Comparison of ENCODE assay signal across 8 mouse cellular contexts in the genomic region with DNA sequence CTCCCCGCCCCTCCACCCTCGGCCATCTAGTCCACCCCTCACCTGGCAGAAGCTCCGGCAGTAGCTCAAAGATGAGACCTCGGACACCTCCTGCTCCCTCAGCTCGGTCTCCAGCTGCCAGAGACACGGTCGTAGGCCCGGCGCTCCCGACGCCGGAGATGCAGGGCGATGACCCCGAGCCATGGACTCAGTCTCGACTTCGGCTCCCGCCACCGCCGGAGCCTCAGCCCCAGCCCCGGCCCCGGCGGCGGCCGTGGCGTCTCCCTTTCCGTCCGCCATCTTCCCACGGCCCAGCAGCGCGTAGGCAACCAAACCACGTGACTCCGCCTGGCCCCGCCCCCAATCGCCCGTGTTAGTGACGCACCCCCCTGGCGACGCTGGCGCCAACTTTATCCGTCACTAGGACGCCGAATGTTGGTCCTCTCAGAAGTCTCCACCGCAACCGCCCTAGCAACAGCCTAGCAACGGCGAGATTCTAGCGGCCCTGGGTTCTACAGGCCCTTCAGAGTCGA. TPM values are rescaled to one million over a fixed set of nuclear protein-coding genes. Genes with fewer than 3 reads are reported as not detected.
DNase-seq lines count a peak whose midpoint lies in the region; ATAC-seq and TF ChIP-seq lines count a peak whose summit lies in the region.

Gene Rlf (minus strand): TSS at position 292 of the 512 bp plus-strand sequence.

- H3K9ac ChIP-seq in embryonic facial prominence, embryonic 14.5 days (ENCODE audit: low read depth, low read length) = peak within 1 kb of the TSS; percentile 99
- H3K9ac ChIP-seq in heart, adult 2 months (ENCODE audit: low read depth, low read length) = peak within 1 kb of the TSS; percentile 97
- H3K9ac ChIP-seq in limb, embryonic 13.5 days = peak within 1 kb of the TSS; percentile 97
- peak within 1 kb of the TSS; percentile 96 for H3K9ac ChIP-seq in midbrain, embryonic 16.5 days (ENCODE audit: low read depth, low read length)

- intact Hi-C loops in heart, adult 2 months (cut with DNase I) = loop anchor here (5.0 to 10.0 kb wide), 2 partner anchors 118 to 200 kb away; partner anchors contain the start of genes Smap2 and Zmpste24

- no peaks in the 10 kb centered on the region for H3K9me3 ChIP-seq in embryonic facial prominence, embryonic 14.5 days (ENCODE audit: control insufficient read depth, low read length)
- H3K9me3 ChIP-seq in limb, embryonic 13.5 days = no peaks in the 10 kb centered on the region
- H3K9me3 ChIP-seq in midbrain, embryonic 16.5 days (replicated peaks; ENCODE audit: control insufficient read depth, low read length, poor library complexity, severe bottlenecking) = no peaks in the 10 kb centered on the region

- H3K4me1 ChIP-seq in embryonic facial prominence, embryonic 14.5 days (ENCODE audit: control insufficient read depth, insufficient read depth, low read length) = peaks cover 13% of the 10 kb centered on the region; the same call in 1 of the 2 replicates
- peaks cover 3% of the 10 kb centered on the region for H3K4me1 ChIP-seq in heart, adult 2 months (ENCODE audit: control insufficient read depth, insufficient read depth, low read length)
- H3K4me1 ChIP-seq in limb, embryonic 13.5 days = peaks cover 18% of the 10 kb centered on the region
- peaks cover 22% of the 10 kb centered on the region for H3K4me1 ChIP-seq in midbrain, embryonic 16.5 days (ENCODE audit: control insufficient read depth, insufficient read depth, low read length)

- H3K36me3 ChIP-seq in embryonic facial prominence, embryonic 14.5 days (ENCODE audit: control insufficient read depth, insufficient read depth, low read length) = no peaks in the 10 kb centered on the region
- H3K36me3 ChIP-seq in heart, adult 2 months (ENCODE audit: control insufficient read depth, insufficient read depth, low read length) = peaks cover 13% of the 10 kb centered on the region
- no peaks in the 10 kb centered on the region for H3K36me3 ChIP-seq in limb, embryonic 13.5 days
- H3K36me3 ChIP-seq in midbrain, embryonic 16.5 days (ENCODE audit: control insufficient read depth, insufficient read depth, low read length) = no peaks in the 10 kb centered on the region

- TF ChIP-seq EP300 in heart, adult 2 months (IDR thresholded peaks at IDR 0.05; ENCODE audit: insufficient read depth, low read depth, low read length) = peak; percentile 61; the same call in 1 of the 2 replicates

- peaks cover 8% of the 10 kb centered on the region for H3K79me2 ChIP-seq in heart, adult 2 months (replicated peaks; ENCODE audit: control insufficient read depth, insufficient read depth, low read length)

- ATAC-seq in embryonic facial prominence, embryonic 14.5 days (ENCODE audit: low read depth) = peak; percentile 98
- peak; percentile 97 for ATAC-seq in limb, embryonic 13.5 days (ENCODE audit: low FRiP score, low read depth)
- peak; percentile 97 for ATAC-seq in midbrain, embryonic 16.5 days

- peak; percentile 77 for TF ChIP-seq POLR2A in heart, adult 2 months (IDR thresholded peaks at IDR 0.05; ENCODE audit: insufficient read depth, low read depth, low read length)

- TF ChIP-seq CTCF in heart, adult 2 months (IDR thresholded peaks at IDR 0.05) = no peak

- peak within 1 kb of the TSS; percentile 94 for H3K27ac ChIP-seq in embryonic facial prominence, embryonic 14.5 days (replicated peaks; ENCODE audit: low read depth, low read length)
- peak within 1 kb of the TSS; percentile 82 for H3K27ac ChIP-seq in heart, adult 2 months
- peak within 1 kb of the TSS; percentile 85 for H3K27ac ChIP-seq in limb, embryonic 13.5 days
- peak within 1 kb of the TSS; percentile 94 for H3K27ac ChIP-seq in midbrain, embryonic 16.5 days (ENCODE audit: low read length)

- no peaks in the 10 kb centered on the region for H3K27me3 ChIP-seq in embryonic facial prominence, embryonic 14.5 days (replicated peaks; ENCODE audit: control insufficient read depth, insufficient read depth, low read length)
- no peaks in the 10 kb centered on the region for H3K27me3 ChIP-seq in heart, adult 2 months (ENCODE audit: control insufficient read depth, insufficient read depth, low read length)
- H3K27me3 ChIP-seq in limb, embryonic 13.5 days = no peaks in the 10 kb centered on the region; the same call in 1 of the 2 replicates
- peaks cover 3% of the 10 kb centered on the region for H3K27me3 ChIP-seq in midbrain, embryonic 16.5 days (ENCODE audit: control insufficient read depth, insufficient read depth, low read depth, low read length)

- H3K4me2 ChIP-seq in embryonic facial prominence, embryonic 14.5 days (ENCODE audit: low read depth, low read length) = peak within 1 kb of the TSS; percentile 88
- H3K4me2 ChIP-seq in limb, embryonic 13.5 days (replicated peaks) = peak within 1 kb of the TSS; percentile 90
- peak within 1 kb of the TSS; percentile 74 for H3K4me2 ChIP-seq in midbrain, embryonic 16.5 days (ENCODE audit: low read length)

- H3K4me3 ChIP-seq in embryonic facial prominence, embryonic 14.5 days (ENCODE audit: low read depth, low read length) = peak within 1 kb of the TSS; percentile 98
- peak within 1 kb of the TSS; percentile 72 for H3K4me3 ChIP-seq in heart, adult 2 months
- H3K4me3 ChIP-seq in limb, embryonic 13.5 days = peak within 1 kb of the TSS; percentile 97
- peak within 1 kb of the TSS; percentile 97 for H3K4me3 ChIP-seq in midbrain, embryonic 16.5 days (ENCODE audit: low read depth, low read length)

- peak; percentile 97 for DNase-seq in 3T3-L1 (ENCODE audit: low read depth, low spot score)
- DNase-seq in adrenal gland, postnatal 4 days (ENCODE audit: low spot score in 2 of 2) = peak; percentile 98
- DNase-seq in embryonic facial prominence, embryonic 14.5 days (ENCODE audit: low spot score) = peak; percentile 97
- peak; percentile 98 to 100 for DNase-seq in heart, adult 2 months
- peak; percentile 97 to 99 for DNase-seq in kidney, adult 8-10 months
- peak; percentile 99 to 100 for DNase-seq in spleen, postnatal 10 days (ENCODE audit: low spot score in 2 of 2)

- 1% methylated on average over 35 of the region's 48 CpGs for WGBS in embryonic facial prominence, embryonic 14.5 days
- WGBS in heart, adult 2 months = under 1% methylated on average over 48 of the region's 48 CpGs
- WGBS in limb, embryonic 13.5 days = under 1% methylated on average over 46 of the region's 48 CpGs
- under 1% methylated on average over 47 of the region's 48 CpGs for WGBS in midbrain, embryonic 16.5 days

RNA-seq across cellular contexts. Expression of gene Rlf, which starts in this region (rescaled TPM):
- 10 to 100 TPM; 23.3 to 24.3 TPM for total RNA-seq in adrenal gland, postnatal 4 days (2021)
- polyA plus RNA-seq in embryonic facial prominence, embryonic 14.5 days (2014; fragmentation: Nextera tagmentation; extraction: Ambion mirVana) = 18.6 and 20.3 TPM in 2 replicates
- total RNA-seq in heart, adult 2 months (2021) = 10 to 100 TPM; 10.2 to 10.6 TPM
- polyA plus RNA-seq in heart, adult 2 months (2012; rRNA removed) = 2.6 and 6.2 TPM in 2 replicates
- 30.4 and 32.8 TPM in 2 replicates for polyA plus RNA-seq in limb, embryonic 13.5 days (2015; fragmentation: Nextera tagmentation; extraction: Ambion mirVana)
- polyA plus RNA-seq in midbrain, embryonic 16.5 days (2015; fragmentation: Nextera tagmentation; extraction: Ambion mirVana) = 29.3 and 33.4 TPM in 2 replicates

Comparison
In these comparisons a context has a peak if more than half of its experiments do, and no peak if none do; other contexts are left out.
1. Peak in every context shown above with its lines: DNase-seq, ATAC-seq, H3K4me3 ChIP-seq and H3K27ac ChIP-seq.